Mouse (Mus musculus) ES-Bruce4 (cell line): ENCODE data around the gene Klc1.

Experiments used
- CTCF ChIP-seq: IDR thresholded peaks from one replicate; pipeline ENCODE4 v1.8.1; 2011; ENCODE audit warnings: low read depth, low read length
- POLR2A ChIP-seq: IDR thresholded peaks from one replicate; pipeline ENCODE4 v1.8.1; 2011; ENCODE audit warnings: low read length; ENCODE audit not compliant: insufficient read depth

- TF ChIP-seq CTCF (no peak), POLR2A (no peak)
Measured at GRCm38 (mm10) chr12:111851235-111851634, 92.6 kb downstream of the Klc1 start.
